Mouse (Mus musculus) hindbrain, embryonic 15.5 days (tissue): ENCODE measurements at regions not wholly inside any gene's neighbourhood (a gene's known extent, or its start where the extent isn't known, plus 50 kb on each side); places are given as distances from the start of the nearest gene placed in this dataset.

ENCODE experiments used
- ATAC-seq: fragments of 200-750 bp; cut with Nextera tagmentation; 2 replicates; pipeline ENCODE4 v1.8.0; 2017; ENCODE audit warnings: low read depth, moderate number of reproducible peaks, moderate TSS enrichment; ENCODE audit not compliant: low FRiP score
- H3K27ac ChIP-seq: fragments of 300-500 bp; sonication (generic); replicated peaks from 2 replicates; pipeline ENCODE4 v1.5.1; 2015; ENCODE audit warnings: mild to moderate bottlenecking, inconsistent platforms
- H3K27me3 ChIP-seq: fragments of 300-500 bp; sonication (generic); 2 replicates; pipeline ENCODE4 v1.6.1; 2015; ENCODE audit warnings: control low read depth, inconsistent platforms
- H3K36me3 ChIP-seq: fragments of 300-500 bp; sonication (generic); 2 replicates; pipeline ENCODE4 v1.6.1; 2015; ENCODE audit warnings: control low read depth, inconsistent platforms
- H3K4me1 ChIP-seq: fragments of 300-500 bp; sonication (generic); replicated peaks from 2 replicates; pipeline ENCODE4 v1.6.1; 2015; ENCODE audit warnings: control low read depth, inconsistent platforms
- H3K4me2 ChIP-seq: fragments of 300-500 bp; sonication (generic); 2 replicates; pipeline ENCODE4 v1.6.1; 2015; ENCODE audit warnings: moderate library complexity, mild to moderate bottlenecking, inconsistent platforms
- H3K4me3 ChIP-seq: fragments of 300-500 bp; sonication (generic); 2 replicates; pipeline ENCODE4 v1.5.1; 2015; ENCODE audit warnings: mild to moderate bottlenecking, inconsistent platforms
- H3K9ac ChIP-seq: fragments of 300-500 bp; sonication (generic); 2 replicates; pipeline ENCODE4 v1.6.1; 2015; ENCODE audit warnings: inconsistent platforms
- H3K9me3 ChIP-seq: fragments of 300-500 bp; sonication (generic); 2 replicates; pipeline ENCODE4 v1.6.1; 2016; ENCODE audit warnings: control low read depth, inconsistent platforms
- WGBS: fragments of 180-500 bp; shearing (Covaris S2); methylation state at CpG from one replicate; pipeline ENCODE4 v1.1.7; 2015; 5-methylcytosine and 5-hydroxymethylcytosine counted together

DNA sequence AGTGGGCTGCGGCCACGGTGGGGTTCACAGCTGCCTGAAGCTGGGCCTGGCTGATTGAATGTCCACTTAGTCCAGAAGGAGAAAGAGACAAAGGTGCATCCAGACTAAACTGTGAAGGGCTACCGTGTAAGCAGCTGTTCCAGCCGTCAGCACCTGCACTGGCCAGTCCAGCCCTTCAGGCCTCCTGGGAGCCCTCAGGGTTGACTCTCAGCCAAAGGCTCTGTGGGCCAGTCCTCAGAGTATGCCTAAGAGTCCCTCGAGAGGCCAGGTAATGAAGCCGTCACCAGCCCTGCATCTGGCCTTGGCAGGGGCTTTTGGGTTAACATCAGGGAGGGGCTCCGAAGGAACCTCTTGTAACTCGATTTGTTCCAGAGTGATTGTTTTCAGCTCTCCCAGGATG lies 187.4 kb downstream of the Gpd2 start:
- Histone ChIP-seq H3K9me3 (0 out of 2 replicates have a peak, but pooled peaks cover 4% of the 10 kb centered on the region), H3K27me3 (no peaks in the 10 kb centered on the region), H3K4me3 (no peak overlapping the region), H3K36me3 (no peaks in the 10 kb centered on the region), H3K4me1 (no peaks in the 10 kb centered on the region), H3K9ac (no peak overlapping the region), H3K27ac (no peak overlapping the region), H3K4me2 (no peak overlapping the region)
- no peak for ATAC-seq
- 90% methylated on average over 8 of the region's 8 CpGs for WGBS

DNA sequence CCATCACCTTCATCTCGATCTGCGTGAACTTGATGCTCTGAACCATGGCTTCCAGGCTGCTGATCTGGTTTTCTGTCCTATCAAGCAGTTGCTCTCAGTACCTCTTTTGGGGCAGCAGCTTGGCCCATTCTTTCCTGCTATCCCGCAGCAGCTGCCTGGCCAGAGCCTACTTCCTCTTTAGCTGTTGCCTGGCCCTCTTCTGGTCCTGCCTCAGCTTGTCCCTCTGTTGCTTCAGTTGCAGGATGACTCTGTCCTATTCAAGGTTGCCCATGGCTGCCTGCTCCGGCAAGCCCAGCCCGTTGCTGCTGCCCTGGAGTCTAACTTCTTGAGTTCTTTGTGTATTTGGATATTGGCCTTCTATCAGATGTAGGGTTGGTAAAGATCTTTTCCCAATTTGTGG lies 188.0 kb downstream of the Gpd2 start:
- WGBS: 97% methylated on average over 5 of the region's 5 CpGs
- H3K4me1 ChIP-seq: no peaks in the 10 kb centered on the region
- ATAC-seq: no peak
- no peak overlapping the region for H3K4me3 ChIP-seq
- H3K9me3 ChIP-seq: 0 out of 2 replicates have a peak, but pooled peaks cover 4% of the 10 kb centered on the region
- no peaks in the 10 kb centered on the region for H3K27me3 ChIP-seq
- no peak overlapping the region for H3K4me2 ChIP-seq
- H3K9ac ChIP-seq: no peak overlapping the region
- no peaks in the 10 kb centered on the region for H3K36me3 ChIP-seq
- no peak overlapping the region for H3K27ac ChIP-seq

DNA sequence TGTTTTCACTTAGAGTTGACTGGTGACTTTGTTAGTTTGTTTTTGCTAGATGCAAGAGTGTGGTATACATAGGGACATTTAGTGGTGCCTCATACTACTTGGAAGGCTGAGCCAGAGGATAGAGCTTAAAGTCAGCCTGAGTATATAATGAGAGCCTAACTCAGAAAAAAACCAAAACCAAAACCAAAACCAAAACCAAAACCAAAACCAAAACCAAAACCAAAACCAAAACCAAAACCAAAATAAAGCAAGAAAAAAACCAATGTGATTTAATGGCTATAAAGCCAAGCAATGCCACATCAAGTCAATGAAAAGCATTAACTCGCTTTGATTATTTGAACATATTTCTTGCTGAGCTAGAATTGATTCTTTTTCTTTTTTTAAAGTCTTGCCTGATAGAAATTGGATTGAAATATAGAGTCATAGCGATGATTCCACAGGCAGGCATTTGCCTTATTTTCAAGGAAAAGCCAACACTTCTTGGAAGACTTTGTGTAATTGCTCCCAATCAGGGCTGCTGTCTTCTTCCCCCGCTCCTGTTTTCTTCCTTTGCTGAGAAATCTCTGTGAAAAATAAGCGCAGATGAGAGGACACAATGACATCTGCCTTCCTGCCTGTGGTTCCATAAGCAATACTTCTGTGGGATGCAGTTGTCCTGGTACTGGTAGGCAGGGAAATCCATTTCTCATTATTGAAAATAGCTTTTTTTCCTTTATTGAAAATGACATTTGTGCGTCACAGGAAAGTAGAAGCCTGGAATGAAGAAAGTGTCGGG lies 213.7 kb downstream of the Gpd2 start:
- no peak for ATAC-seq

DNA sequence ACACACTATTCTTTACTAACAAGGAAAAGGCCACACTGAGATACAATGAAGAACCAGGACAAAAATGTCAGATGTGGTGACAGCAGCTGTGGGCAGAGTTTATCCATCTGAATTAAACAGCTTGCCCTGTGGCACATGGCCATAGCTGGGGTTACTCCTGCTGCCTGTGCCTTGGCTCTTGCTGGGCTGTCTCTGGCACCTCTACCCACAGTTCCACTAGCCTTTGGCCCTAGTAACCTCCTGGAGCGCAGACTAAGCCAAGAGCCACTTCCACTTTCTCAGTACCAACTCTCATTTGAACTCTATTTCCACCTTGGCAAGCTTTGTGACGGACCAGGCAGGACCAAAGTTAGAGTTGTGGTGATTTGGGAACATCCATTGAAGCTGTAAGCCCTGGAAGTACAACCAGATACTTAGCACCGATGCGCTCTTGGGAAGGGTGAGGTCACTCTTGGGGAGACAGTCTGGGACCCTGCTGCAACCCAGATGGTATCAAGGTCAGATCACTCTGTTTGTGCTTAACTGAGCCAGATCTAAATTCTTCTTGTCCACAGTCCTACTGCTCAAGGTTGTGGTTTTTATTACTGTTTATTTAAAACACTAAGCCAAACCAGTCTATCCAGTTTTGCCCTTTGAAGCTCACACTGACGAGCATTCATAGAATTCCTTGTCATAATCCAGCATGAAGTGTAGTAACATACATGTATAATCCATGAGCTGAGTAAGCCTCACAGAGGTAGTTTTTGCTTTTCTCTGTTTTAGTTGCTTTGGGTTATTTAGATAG lies 216.7 kb downstream of the Gpd2 start:
- 94% methylated on average over 5 of the region's 5 CpGs for WGBS

More for the DNA sequence above, 213.7 kb downstream of the Gpd2 start:
- 92% methylated on average over 6 of the region's 6 CpGs for WGBS
- H3K9ac ChIP-seq: no peak overlapping the region
- H3K27ac ChIP-seq: no peak overlapping the region
- no peak overlapping the region for H3K4me3 ChIP-seq
- H3K27me3 ChIP-seq: no peaks in the 10 kb centered on the region
- H3K36me3 ChIP-seq: no peaks in the 10 kb centered on the region
- no peak overlapping the region for H3K4me2 ChIP-seq
- H3K4me1 ChIP-seq: no peaks in the 10 kb centered on the region
- H3K9me3 ChIP-seq: no peaks in the 10 kb centered on the region

DNA sequence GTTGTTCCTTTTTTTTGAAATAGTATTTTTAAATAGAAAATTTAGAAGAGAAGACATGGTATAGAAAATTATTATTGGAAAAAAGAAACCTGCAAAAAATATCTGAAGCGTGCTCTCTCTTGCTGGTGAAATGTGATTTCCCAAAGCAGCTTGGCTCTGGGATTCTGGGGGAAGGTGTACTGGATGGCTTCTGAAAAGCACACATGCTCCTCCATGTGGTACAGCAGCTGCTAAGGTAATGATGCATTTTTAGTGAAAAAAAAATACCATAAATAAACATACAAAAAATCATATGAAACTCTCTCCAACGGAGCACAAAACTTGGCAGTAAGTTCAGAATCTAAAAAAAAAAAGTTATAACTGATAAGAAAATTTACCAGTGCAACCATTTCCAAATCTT lies 222.5 kb downstream of the Gpd2 start:
- Histone ChIP-seq H3K36me3 (no peaks in the 10 kb centered on the region), H3K4me1 (no peaks in the 10 kb centered on the region), H3K4me2 (no peak overlapping the region), H3K9ac (no peak overlapping the region), H3K9me3 (no peaks in the 10 kb centered on the region), H3K27me3 (no peaks in the 10 kb centered on the region), H3K27ac (no peak overlapping the region), H3K4me3 (no peak overlapping the region)
- WGBS: 83% methylated on average over 2 of the region's 2 CpGs
- no peak for ATAC-seq

More for the DNA sequence above, 216.7 kb downstream of the Gpd2 start:
- no peaks in the 10 kb centered on the region for H3K27me3 ChIP-seq
- H3K9ac ChIP-seq: no peak overlapping the region
- no peaks in the 10 kb centered on the region for H3K36me3 ChIP-seq
- H3K4me2 ChIP-seq: no peak overlapping the region
- H3K4me1 ChIP-seq: no peaks in the 10 kb centered on the region
- H3K4me3 ChIP-seq: no peak overlapping the region
- ATAC-seq: no peak
- H3K9me3 ChIP-seq: no peaks in the 10 kb centered on the region
- H3K27ac ChIP-seq: no peak overlapping the region

DNA sequence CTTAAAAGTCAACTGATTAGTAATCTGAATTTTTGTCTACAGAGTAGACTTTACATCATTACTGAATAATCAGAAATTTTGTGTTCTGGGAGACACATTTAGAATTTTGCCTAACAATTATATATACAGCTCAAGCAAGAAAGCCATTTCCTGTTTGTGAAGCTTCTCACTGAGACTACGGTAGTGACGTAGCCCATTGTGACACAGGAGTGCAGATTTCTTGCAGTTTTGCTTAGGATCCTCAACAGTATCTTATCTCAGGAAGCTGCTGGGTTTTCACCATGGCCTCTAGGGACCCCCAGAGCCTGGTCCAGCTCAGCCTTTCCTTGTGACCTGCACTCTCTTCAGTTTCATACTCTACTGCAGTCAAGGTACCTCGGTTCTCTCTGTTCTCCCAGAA lies 236.4 kb downstream of the Gpd2 start:
- Histone ChIP-seq H3K27me3 (no peaks in the 10 kb centered on the region), H3K9ac (no peak overlapping the region), H3K9me3 (no peaks in the 10 kb centered on the region), H3K36me3 (no peaks in the 10 kb centered on the region), H3K4me2 (no peak overlapping the region), H3K4me1 (no peaks in the 10 kb centered on the region), H3K27ac (no peak overlapping the region), H3K4me3 (no peak overlapping the region)
- WGBS: 87% methylated on average over 3 of the region's 3 CpGs
- no peak for ATAC-seq

DNA sequence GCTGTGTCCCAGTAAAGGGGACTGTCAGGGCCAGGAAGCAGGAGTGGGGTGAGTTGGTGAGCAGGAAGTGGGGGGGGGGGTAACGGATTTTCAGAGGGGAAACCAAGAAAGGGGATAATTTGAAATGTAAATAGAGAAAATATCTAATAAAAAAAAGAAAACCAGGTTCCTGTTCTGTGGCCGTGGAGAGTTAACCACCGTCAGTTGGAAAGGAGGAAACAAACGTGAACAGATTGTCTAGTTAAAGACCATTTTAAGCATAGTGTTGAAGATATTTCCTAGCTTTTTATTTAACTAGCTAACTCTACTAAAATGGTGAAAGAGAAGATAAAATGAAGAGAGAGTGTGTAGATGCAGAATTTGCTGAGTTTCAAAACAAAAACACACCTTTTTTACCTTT lies 254.7 kb downstream of the Gpd2 start:
- Histone ChIP-seq H3K27me3 (no peaks in the 10 kb centered on the region), H3K36me3 (no peaks in the 10 kb centered on the region), H3K4me2 (no peak overlapping the region), H3K4me1 (no peaks in the 10 kb centered on the region), H3K4me3 (no peak overlapping the region), H3K9ac (no peak overlapping the region), H3K27ac (no peak overlapping the region), H3K9me3 (no peaks in the 10 kb centered on the region)
- ATAC-seq: no peak
- WGBS: 88% methylated on average over 4 of the region's 4 CpGs

DNA sequence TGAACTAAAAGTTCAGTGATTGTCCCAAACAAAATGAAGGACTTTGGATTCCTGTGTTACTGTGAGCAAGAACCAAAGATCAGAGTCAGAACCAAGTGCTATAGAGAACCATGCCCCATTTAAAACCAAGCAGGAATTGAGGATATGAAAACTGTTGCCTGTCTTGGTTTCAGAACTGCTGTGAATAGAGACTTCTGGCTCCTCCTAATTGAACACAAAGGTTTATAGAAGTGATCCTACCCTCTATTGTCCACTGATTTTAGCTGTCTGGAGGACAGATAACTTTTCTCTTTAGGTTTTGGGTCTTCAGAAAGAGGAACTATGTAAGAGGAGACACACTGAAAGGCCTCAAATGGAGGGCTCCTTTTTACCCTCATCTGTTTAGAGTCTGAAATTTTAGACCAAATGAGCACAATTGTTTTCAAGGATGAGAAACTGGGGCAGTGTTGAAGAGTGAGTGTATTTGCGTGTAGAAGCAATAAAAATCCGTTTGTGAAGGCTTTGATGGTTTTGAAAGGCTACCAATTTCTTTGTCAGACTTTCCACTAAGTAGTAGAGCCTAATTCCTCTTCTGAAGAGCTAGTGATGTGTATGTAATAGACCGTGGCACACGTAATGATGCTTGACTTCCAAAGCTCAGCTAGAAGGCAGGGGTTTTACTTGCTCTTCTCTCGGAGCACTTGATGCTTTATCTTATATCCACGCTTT lies 255.6 kb downstream of the Gpd2 start:
- no peak for ATAC-seq

DNA sequence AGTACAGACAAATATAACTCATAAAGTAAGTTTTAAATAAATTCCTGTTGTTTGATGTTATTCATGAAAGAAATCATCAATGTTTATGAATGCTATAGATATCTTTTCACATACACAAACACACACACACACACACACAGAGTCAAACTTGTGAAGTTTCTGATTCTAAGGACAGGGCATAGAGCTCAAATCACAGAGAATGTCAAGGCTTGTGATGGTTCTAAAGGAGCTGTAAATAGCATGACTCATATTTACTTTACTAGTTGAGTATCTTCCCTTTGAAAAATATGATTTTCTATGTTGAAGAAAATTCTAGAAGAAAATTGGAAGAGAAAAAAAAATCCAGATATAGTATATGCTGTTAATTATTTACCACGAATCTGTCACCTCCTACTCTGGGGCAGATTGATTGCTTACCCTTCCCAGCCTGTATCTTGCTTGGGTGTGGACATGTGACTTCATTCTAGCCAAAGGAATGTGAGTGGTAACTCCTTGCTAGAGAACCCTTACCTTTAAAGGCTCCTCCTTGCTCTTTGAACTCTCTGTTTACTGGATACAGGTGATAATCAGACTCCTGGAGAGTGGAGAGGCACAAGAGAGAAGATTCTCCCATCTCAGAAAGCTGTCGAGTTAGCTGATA lies 259.0 kb downstream of the Gpd2 start:
- no peak for ATAC-seq
- Histone ChIP-seq H3K36me3 (no peaks in the 10 kb centered on the region), H3K4me3 (no peak overlapping the region), H3K27me3 (no peaks in the 10 kb centered on the region), H3K9ac (no peak overlapping the region), H3K9me3 (no peaks in the 10 kb centered on the region), H3K27ac (no peak overlapping the region), H3K4me1 (no peaks in the 10 kb centered on the region), H3K4me2 (no peak overlapping the region)
- 78% methylated on average over 2 of the region's 2 CpGs for WGBS

More for the DNA sequence above, 255.6 kb downstream of the Gpd2 start:
- WGBS: 53% methylated on average over 6 of the region's 6 CpGs
- no peaks in the 10 kb centered on the region for H3K4me1 ChIP-seq
- H3K9me3 ChIP-seq: no peaks in the 10 kb centered on the region
- no peak overlapping the region for H3K9ac ChIP-seq
- H3K4me3 ChIP-seq: no peak overlapping the region
- no peaks in the 10 kb centered on the region for H3K36me3 ChIP-seq
- H3K4me2 ChIP-seq: no peak overlapping the region
- no peaks in the 10 kb centered on the region for H3K27me3 ChIP-seq
- H3K27ac ChIP-seq: no peak overlapping the region

DNA sequence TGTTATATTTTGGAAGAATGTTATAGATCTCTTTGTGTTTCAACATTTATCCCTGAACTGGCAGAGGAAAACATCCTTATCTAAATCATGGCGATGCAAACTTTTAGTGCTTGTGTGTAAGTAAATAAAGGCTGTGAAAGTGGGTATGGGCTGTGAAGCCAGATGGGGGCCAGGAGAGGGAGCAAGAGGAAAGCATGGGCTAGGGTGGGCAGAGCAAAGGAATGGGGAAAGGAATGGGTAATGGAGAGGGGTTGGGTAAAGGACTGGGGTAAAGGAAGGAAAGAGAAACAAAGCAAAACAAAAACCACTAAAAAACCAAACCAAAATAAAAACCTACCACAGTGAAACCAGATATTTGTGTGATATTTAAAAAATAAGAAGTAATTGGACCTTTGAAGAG lies 260.5 kb downstream of the Gpd2 start:
- WGBS: 86% methylated on average over 1 of the region's 1 CpGs
- no peak for ATAC-seq
- Histone ChIP-seq H3K4me3 (no peak overlapping the region), H3K9me3 (no peaks in the 10 kb centered on the region), H3K27me3 (no peaks in the 10 kb centered on the region), H3K4me1 (no peaks in the 10 kb centered on the region), H3K36me3 (no peaks in the 10 kb centered on the region), H3K9ac (no peak overlapping the region), H3K4me2 (no peak overlapping the region), H3K27ac (no peak overlapping the region)

DNA sequence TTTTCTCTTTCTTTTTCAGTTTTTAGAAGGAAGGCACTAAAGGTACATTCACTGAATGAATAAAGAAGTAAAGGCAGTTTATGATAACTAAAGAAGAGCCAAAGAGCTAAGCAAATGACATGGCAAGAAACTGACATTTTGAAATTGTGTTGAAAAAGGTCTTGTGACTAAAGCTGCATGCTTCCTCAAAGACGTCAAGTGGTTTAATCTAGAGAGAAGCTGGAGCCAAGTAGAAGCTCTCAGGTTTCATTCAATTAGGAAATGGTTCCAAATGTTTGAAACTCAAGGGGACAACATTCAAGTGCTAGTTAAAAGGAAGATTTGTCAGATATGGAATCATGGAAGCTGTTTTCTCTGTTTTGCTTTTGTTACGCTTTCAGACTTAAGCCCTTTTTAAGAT lies 267.2 kb downstream of the Gpd2 start:
- Histone ChIP-seq H3K4me2 (no peak overlapping the region), H3K36me3 (no peaks in the 10 kb centered on the region), H3K27me3 (no peaks in the 10 kb centered on the region), H3K9ac (no peak overlapping the region), H3K9me3 (no peaks in the 10 kb centered on the region), H3K27ac (no peak overlapping the region), H3K4me1 (no peaks in the 10 kb centered on the region), H3K4me3 (no peak overlapping the region)
- ATAC-seq: no peak
- 83% methylated on average over 2 of the region's 2 CpGs for WGBS

DNA sequence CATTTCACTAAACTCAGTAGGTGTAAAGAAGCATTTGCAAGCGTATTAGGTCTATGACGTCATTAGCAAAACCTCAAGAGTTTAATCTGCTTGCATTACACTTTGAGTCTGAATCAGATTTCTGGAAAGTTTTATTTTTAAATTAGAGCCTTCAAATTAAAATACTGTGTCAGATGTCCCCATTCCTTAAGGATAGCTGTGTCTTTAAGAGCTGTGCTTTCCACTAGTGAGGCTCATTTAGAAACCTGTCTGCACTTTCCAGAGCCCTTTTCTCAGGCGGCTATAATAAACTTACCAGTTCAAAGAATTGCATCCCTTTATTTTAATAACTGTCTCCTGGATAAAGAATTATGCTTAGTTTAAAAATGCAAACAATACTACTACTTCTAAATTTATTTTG lies 285.0 kb downstream of the Gpd2 start:
- H3K27me3 ChIP-seq: 0 out of 2 replicates have a peak, but pooled peaks cover 3% of the 10 kb centered on the region
- no peaks in the 10 kb centered on the region for H3K36me3 ChIP-seq
- WGBS: 53% methylated on average over 3 of the region's 3 CpGs
- no peak overlapping the region for H3K9ac ChIP-seq
- H3K9me3 ChIP-seq: no peaks in the 10 kb centered on the region
- no peak overlapping the region for H3K27ac ChIP-seq
- no peaks in the 10 kb centered on the region for H3K4me1 ChIP-seq
- H3K4me3 ChIP-seq: no peak overlapping the region
- no peak for ATAC-seq
- H3K4me2 ChIP-seq: no peak overlapping the region
